Mouse (Mus musculus) activated CD4-positive, CD25-positive, alpha-beta regulatory T cell (primary cell): ENCODE results near the gene Art1. TPM values are rescaled to one million over a fixed set of nuclear protein-coding genes. Genes with fewer than 3 reads are reported as not detected.

Experiments used
- polyA plus RNA-seq, 2 experiments: library from polyadenylated mRNA; unstranded; fragments of 100-300 nt; shearing (Covaris generic); gene quantifications; one replicate each; pipeline ENCODE4 v1.2.1; 2017

The Art1 gene
- polyA plus RNA-seq: under 1 TPM in 1 of 2 experiments, not detected in 1; 0.41 TPM

DNA sequence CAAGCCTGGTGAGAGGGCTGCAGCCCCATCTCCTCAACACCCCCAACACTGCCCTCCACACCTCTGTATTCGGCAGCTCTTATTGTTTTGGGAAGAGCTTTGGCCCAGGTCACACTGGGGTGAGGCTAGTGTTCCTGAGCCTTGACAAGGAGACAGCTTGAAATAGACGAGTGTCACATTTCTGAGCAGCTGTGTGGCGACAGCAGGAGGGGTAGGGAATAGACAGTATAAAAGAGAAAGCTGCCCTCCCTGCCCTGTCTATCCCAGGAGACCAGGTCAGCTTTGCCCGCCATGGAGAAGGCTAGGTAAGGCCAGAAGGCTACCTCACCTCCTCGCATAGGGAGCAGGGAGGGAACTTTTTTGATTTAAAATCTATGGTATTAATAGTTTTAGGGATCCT is at the start of gene Art1:
Gene Art1 (plus strand): TSS at position 257 of the 400 bp plus-strand sequence.

DNA sequence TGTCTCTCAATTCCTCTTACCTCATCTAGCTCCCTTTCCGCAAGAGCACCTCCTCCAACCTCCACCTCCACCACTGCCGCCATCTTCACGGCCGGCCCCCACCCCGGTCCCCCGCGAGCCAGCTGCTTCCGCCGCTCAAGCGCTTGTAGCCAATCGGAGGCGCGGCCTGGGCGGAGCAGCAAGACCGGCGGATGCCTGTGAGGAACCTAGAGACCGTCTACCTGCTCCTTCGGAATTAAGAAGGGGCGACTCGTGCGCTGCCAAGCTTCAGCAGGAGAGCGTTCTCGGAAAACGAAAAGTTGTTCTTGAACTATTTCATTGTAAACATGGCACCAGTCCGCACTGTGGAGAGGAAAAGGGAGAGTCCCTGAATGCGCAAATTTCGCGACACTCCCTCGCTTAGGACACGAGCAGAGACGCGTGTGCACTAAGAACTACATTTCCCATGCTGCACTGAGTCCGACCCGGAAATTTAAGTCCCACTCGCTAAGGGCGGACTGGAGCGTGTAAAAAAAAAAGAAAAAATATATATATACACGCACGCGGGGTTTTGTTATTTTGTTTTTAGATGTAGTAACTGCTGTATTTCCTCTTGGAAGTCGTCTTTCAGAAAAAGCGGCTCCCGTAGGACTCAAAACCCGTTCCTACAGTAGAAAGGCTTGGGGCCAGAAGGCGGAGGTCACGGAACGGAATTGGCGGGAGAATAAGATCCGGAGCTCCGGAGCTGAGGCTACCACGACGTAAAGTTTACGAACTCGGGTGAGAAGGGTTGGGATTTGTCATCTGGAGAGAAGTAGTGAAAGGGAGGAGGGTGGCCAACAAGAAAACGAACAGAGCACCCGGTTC is 36.3 kb upstream of the Art1 start, which contains the start of the genes Rnf121, Xndc1 and Xntrpc:
Gene Rnf121 (minus strand): TSS at position 424 of the 846 bp plus-strand sequence.
Gene Xndc1 (plus strand): TSS at position 466 of the 846 bp plus-strand sequence.
Gene Xntrpc (plus strand): TSS at position 668 of the 846 bp plus-strand sequence.

DNA sequence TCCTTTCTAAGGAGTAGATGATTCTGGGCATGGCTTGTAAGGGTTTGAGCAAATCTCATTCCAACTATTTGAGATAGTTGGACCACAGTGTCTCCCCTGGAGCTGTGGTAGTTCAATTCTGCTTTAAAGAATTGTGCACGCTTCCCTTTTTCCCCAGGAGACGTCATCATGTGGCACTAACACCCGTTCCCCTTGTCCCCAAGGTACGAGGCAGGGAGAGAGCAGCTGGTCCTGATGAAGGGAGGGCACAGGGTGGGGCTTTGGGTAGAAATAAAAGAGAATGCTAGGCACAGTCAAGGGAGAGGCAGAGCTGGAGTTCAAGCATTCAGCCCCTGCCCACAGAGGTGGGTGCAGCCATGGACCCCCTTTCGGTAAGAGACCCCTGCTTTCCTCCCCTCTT is 18.7 kb upstream of the Art1 start, which contains the start of gene Trpc2:
Gene Trpc2 (plus strand): TSS at position 301 of the 400 bp plus-strand sequence.

GRCm38 (mm10) chr7:102109171-102109570 is 7.6 kb downstream of the Art1 start, which contains the start of gene Art5:
Gene Art5 (minus strand): TSS chr7:102109489.

DNA sequence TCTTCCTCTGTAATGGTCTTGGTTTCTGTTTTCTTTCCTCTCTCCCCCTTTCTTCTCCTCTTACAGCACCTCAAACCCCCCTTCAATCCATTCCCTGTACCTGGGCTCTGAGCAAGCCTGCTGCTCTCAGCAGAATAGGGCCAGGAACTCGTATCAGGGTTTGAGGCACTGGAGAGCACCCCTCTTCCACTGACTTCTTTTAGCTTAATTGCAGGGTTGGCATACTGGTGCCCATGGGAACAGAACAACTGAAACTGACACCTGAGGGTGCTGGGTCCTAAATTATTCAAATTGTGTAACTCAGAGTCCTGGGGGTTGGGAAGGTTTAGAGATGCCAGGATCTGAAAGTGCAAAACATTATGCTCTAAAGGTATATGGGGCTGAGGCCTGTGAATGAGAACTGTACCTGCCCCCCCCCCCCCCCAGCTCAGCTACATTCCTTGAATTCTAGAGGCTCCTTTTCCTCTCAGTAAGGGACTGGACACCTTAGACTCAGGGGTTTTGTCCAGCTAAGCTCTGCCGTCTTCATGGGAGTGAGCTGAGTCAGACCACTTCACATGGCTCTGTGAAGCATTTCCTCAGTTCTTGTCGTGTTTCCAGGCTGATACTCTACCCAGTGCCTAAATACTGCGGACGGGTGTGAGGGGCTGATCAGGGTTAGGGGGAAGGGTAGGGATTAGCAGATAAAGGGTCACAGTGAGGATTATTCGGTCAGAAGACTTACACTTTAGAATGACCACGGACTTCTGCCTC is 15.2 kb downstream of the Art1 start, which contains the start of gene Chrna10:
Gene Chrna10 (minus strand): TSS at position 250 of the 753 bp plus-strand sequence.

Other genes with a start within 250 kb of the Art1 start
- gene Folr2, start 244.5 kb upstream of the Art1 start, polyA plus RNA-seq: 1 to 10 TPM in 1 of 2 experiments, not detected in 1; 2.1 TPM
- 10 to 100 TPM; 45.9 to 56.1 TPM for gene Anapc15, start 238.0 kb upstream of the Art1 start, polyA plus RNA-seq
- gene Folr1, start 231.0 kb upstream of the Art1 start, polyA plus RNA-seq: not detected
- gene Lamtor1, start 195.8 kb upstream of the Art1 start, polyA plus RNA-seq: 100 to 1,000 TPM; 139 to 151 TPM
- gene Tomt, start 195.4 kb upstream of the Art1 start, polyA plus RNA-seq: under 1 TPM; 0.84 to 0.94 TPM
- 1 to 10 TPM; 1.1 to 4.6 TPM for gene Lrrc51, start 167.8 kb upstream of the Art1 start, polyA plus RNA-seq
- gene Numa1, start 167.6 kb upstream of the Art1 start, polyA plus RNA-seq: 100 to 1,000 TPM in 1 of 2 experiments, 10 to 100 TPM in 1; 67.5 to 112 TPM
- gene Il18bp, start 83.1 kb upstream of the Art1 start, polyA plus RNA-seq: 1 to 10 TPM; 6.6 to 8.5 TPM
- gene Rnf121, start 36.3 kb upstream of the Art1 start, polyA plus RNA-seq: 10 to 100 TPM; 20.2 to 22.0 TPM
- gene Xndc1, start 36.2 kb upstream of the Art1 start, polyA plus RNA-seq: 10 to 100 TPM; 16.1 to 23.3 TPM
- under 1 TPM; 0.25 to 0.70 TPM for gene Xntrpc, start 36.0 kb upstream of the Art1 start, polyA plus RNA-seq
- under 1 TPM in 1 of 2 experiments, not detected in 1; 0.10 TPM for gene Trpc2, start 18.6 kb upstream of the Art1 start, polyA plus RNA-seq
- gene Art5, start 7.7 kb downstream of the Art1 start, polyA plus RNA-seq: 1 to 10 TPM in 1 of 2 experiments, under 1 TPM in 1; 0.67 to 2.5 TPM
- not detected for gene Chrna10, start 15.1 kb downstream of the Art1 start, polyA plus RNA-seq
- gene Nup98, start 108.4 kb downstream of the Art1 start, polyA plus RNA-seq: 10 to 100 TPM; 23.6 to 25.2 TPM
- 10 to 100 TPM; 33.8 to 47.5 TPM for gene Pgap2, start 108.5 kb downstream of the Art1 start, polyA plus RNA-seq
- gene Rhog, start 154.3 kb downstream of the Art1 start, polyA plus RNA-seq: 100 to 1,000 TPM; 350 to 377 TPM
- 10 to 100 TPM; 61.4 to 81.9 TPM for gene Stim1, start 166.1 kb downstream of the Art1 start, polyA plus RNA-seq